Mouse (Mus musculus) G1E (cell line): ENCODE results near the gene Tmem220. TPM values are rescaled to one million over a fixed set of nuclear protein-coding genes. Genes with fewer than 3 reads are reported as not detected.
A peak's percentile ranks its signal among the peaks of the same experiment; 100 is the strongest.

ENCODE experiments used
- ATAC-seq: 2 replicates; pipeline ENCODE4 v1.8.0; 2016; ENCODE audit warnings: mild to moderate bottlenecking; ENCODE audit not compliant: insufficient number of reproducible peaks, poor library complexity, low FRiP score, severe bottlenecking; ENCODE audit errors: extremely low read depth
- DNase-seq: peaks from one replicate; pipeline ENCODE4 v3.0.0; 2012; ENCODE audit warnings: low spot score
- H3K27me3 ChIP-seq: 2 replicates; pipeline ENCODE4 v1.6.1; 2012; ENCODE audit warnings: mild to moderate bottlenecking, low read length, inconsistent platforms; ENCODE audit not compliant: insufficient read depth
- H3K36me3 ChIP-seq: replicated peaks from 2 replicates; pipeline ENCODE3; 2012; ENCODE audit warnings: mild to moderate bottlenecking, inconsistent platforms
- H3K4me1 ChIP-seq: 2 replicates; pipeline ENCODE4 v1.6.1; 2012; ENCODE audit warnings: low read depth, low read length, inconsistent platforms, mixed read lengths; ENCODE audit not compliant: insufficient read depth
- H3K4me3 ChIP-seq: 2 replicates; pipeline ENCODE4 v1.5.1; 2012; ENCODE audit warnings: low read depth, mild to moderate bottlenecking, inconsistent platforms, low read length, moderate library complexity, mixed read lengths
- H3K9me3 ChIP-seq: replicated peaks from 2 replicates; pipeline ENCODE4 v1.6.1; 2012; ENCODE audit warnings: inconsistent platforms
- CTCF ChIP-seq: IDR thresholded peaks from 2 replicates; pipeline ENCODE4 v1.5.1; 2012; ENCODE audit warnings: low read depth, low read length, inconsistent platforms, mixed read lengths
- GATA1 ChIP-seq: IDR thresholded peaks from 2 replicates; pipeline ENCODE4 v1.6.1; 2012; ENCODE audit warnings: borderline replicate concordance, low read length, inconsistent platforms, mixed read lengths
- GATA2 ChIP-seq: IDR thresholded peaks from 2 replicates; pipeline ENCODE4 v1.6.1; 2012; ENCODE audit warnings: low read depth, low read length, inconsistent platforms, borderline replicate concordance
- POLR2AphosphoS5 ChIP-seq: IDR thresholded peaks from 2 replicates; pipeline ENCODE4 v1.6.1; 2012; ENCODE audit warnings: low read depth, low read length, inconsistent platforms; ENCODE audit not compliant: insufficient replicate concordance
- TAL1 ChIP-seq: conservative IDR thresholded peaks from 2 replicates; pipeline ENCODE4 v1.6.1; 2012; ENCODE audit warnings: low read depth, low read length, inconsistent platforms, mixed read lengths
- polyA plus RNA-seq: library from polyadenylated mRNA; stranded (reverse); fragments of >175 nt; gene quantifications from 2 replicates; pipeline ENCODE4 v1.2.3, GENCODE M21; 2012
- total RNA-seq, 2 experiments: library from RNA; stranded (forward) in 1 of 2; stranded (reverse) in 1 of 2; fragments of 200-1000 nt in 1 of 2; fragments of >200 nt in 1 of 2; fragmentation: Nextera tagmentation in 1 of 2; gene quantifications; 2 replicates each; pipeline ENCODE4 v1.2.3; 2014 to 2017

Gene Tmem220
- total RNA-seq (2014; fragmentation: Nextera tagmentation) = 3.4 and 6.4 TPM in 2 replicates
- 0.76 and 2.5 TPM in 2 replicates for total RNA-seq (2017)
- polyA plus RNA-seq = 0.08 and 0.11 TPM in 2 replicates

GRCm38 (mm10) chr11:67024867-67025477, at the start of gene Tmem220:
Gene Tmem220, plus strand, starts transcription at chr11:67025154.
- TF ChIP-seq POLR2AphosphoS5 (no peak), TAL1 (no peak), CTCF (no peak), GATA1 (no peak), GATA2 (no peak)
- Histone ChIP-seq H3K36me3 (no peaks in the 10 kb centered on the region), H3K27me3 (peaks cover 8% of the 10 kb centered on the region; the same call in 1 of the 2 replicates), H3K4me3 (peak within 1 kb of the TSS; percentile 76), H3K4me1 (peaks cover 16% of the 10 kb centered on the region), H3K9me3 (no peaks in the 10 kb centered on the region)
- ATAC-seq (peak; percentile 99), DNase-seq (peak; percentile 96)

GRCm38 (mm10) chr11:66975606-66976330, 49.2 kb upstream of the Tmem220 start:
- no peaks in the 10 kb centered on the region for H3K27me3 ChIP-seq

DNA sequence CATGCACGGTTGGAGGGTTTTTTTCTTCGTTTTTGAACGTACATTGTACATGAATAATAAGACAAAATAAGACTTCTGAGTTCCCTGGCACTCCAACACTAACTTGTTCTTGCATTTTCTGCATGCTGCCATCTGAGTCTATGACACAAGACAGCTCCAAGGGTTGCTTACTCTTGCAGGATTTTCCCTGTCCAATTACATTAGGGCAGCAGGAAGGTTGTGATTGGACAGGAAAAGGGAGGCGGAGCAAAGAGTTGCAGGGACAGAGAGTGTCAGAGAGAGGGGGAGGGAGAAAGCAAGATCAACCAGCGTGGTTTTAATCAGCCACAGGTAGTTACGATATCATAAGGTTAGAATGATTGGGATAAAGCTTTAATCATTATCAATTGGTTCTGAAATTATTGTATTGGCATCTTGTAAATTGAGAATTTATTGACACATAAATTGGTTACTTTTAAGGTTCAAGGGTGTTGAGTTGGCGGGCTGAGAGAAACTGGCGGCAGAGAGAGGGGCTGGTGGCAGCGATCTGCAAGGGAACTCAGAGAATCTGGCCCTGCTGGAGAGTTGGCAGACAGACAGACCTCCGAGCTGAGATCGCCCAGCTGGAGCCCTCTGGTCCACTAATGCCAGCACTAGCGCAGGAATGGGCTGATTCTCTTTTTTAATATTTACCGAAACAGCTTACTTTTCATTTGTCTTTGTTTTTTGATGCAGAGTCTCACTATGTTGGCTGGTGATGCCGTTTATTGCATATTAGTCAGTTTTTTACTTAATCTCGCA, 43.4 kb upstream of the Tmem220 start:
- Histone ChIP-seq H3K4me1 (no peaks in the 10 kb centered on the region), H3K9me3 (0 out of 2 replicates have a peak, but pooled peaks cover 2% of the 10 kb centered on the region), H3K36me3 (no peaks in the 10 kb centered on the region), H3K4me3 (no peak overlapping the region), H3K27me3 (no peaks in the 10 kb centered on the region)
- no peak for DNase-seq
- no peak for ATAC-seq
- TF ChIP-seq CTCF = no peak
- TF ChIP-seq GATA2 = no peak
- TF ChIP-seq GATA1 = no peak
- no peak for TF ChIP-seq TAL1
- TF ChIP-seq POLR2AphosphoS5 = no peak

More at GRCm38 (mm10) chr11:66975606-66976330, 49.2 kb upstream of the Tmem220 start:
- DNase-seq (no peak), ATAC-seq (no peak)
- Histone ChIP-seq H3K36me3 (no peaks in the 10 kb centered on the region), H3K4me1 (no peaks in the 10 kb centered on the region), H3K9me3 (peaks cover 5% of the 10 kb centered on the region), H3K4me3 (no peak overlapping the region)
- TF ChIP-seq POLR2AphosphoS5 = no peak
- TF ChIP-seq TAL1 = no peak
- TF ChIP-seq GATA2 = no peak
- TF ChIP-seq GATA1 = no peak
- TF ChIP-seq CTCF = no peak

GRCm38 (mm10) chr11:66982794-66983193, 42.2 kb upstream of the Tmem220 start:
- H3K4me1 ChIP-seq = no peaks in the 10 kb centered on the region

DNA sequence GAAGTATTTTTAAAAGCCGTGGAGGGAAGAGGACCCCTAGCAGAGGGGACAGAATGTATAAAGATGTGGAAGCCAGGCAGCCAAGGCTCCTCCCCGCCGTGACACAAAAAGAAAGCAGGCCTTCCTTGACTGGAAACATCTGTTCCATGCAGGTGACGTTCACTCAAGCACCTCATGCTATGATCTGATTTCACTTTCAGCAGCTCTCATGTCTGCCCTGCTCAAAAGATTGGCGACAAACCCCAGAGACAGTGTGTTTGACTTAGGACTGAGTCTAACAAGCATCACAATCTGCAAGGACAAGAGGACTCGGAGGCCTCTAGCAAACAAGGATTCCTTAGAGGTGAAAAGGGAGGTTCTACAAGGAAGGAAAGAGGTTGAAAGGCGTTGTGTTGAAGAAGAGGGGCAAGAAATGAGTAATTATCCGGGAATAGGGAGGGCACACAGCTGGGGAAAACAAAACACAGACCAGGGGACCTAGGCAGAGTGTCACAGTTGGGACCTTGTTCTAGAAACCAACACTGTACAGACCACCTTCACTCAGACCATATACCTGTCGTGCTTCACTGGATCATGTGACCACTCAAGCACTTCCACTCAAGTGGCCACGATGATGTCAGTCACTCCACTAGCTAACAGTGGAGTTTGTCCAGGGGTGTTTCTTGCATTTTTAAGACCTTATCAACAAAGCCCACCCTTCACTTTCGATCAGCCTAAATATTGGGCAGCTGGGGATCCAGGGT, 41.4 kb upstream of the Tmem220 start:
- H3K36me3 ChIP-seq = no peaks in the 10 kb centered on the region
- H3K9me3 ChIP-seq = peaks cover 4% of the 10 kb centered on the region; the same call in 1 of the 2 replicates
- no peak for TF ChIP-seq TAL1
- no peak for TF ChIP-seq CTCF
- TF ChIP-seq GATA1 = no peak
- TF ChIP-seq GATA2 = no peak
- TF ChIP-seq POLR2AphosphoS5 = no peak
- ATAC-seq = no peak
- H3K4me1 ChIP-seq = no peaks in the 10 kb centered on the region
- H3K4me3 ChIP-seq = no peak overlapping the region
- H3K27me3 ChIP-seq = no peaks in the 10 kb centered on the region
- DNase-seq = no peak

More at GRCm38 (mm10) chr11:66982794-66983193, 42.2 kb upstream of the Tmem220 start:
- no peak for TF ChIP-seq GATA2
- H3K9me3 ChIP-seq = peaks cover 4% of the 10 kb centered on the region; the same call in 1 of the 2 replicates
- ATAC-seq (no peak), DNase-seq (no peak)
- H3K4me3 ChIP-seq = no peak overlapping the region
- H3K27me3 ChIP-seq = no peaks in the 10 kb centered on the region
- no peaks in the 10 kb centered on the region for H3K36me3 ChIP-seq
